In the genomic region with DNA sequence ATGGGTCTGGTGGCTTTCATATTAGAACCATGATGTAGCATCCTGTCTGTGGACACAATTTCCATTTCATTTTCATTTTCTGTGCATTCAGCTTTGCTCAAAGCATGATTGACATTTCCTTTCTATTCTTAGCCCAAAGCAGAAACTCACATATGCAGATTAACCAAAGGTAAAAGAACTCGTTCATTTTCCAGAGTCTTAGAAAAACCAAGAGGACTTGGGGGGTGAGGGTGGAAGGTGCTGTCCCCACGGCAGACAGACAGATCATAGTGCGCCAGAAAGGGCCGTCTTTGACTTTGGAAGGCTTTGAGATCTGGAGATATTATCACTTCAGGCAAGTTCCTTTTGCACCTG, we compare ENCODE assay signal across 21 mouse cellular contexts. TPM values are rescaled to one million over a fixed set of nuclear protein-coding genes. Genes with fewer than 3 reads are reported as not detected.
DNase-seq lines count a peak whose midpoint lies in the region; ATAC-seq and TF ChIP-seq lines count a peak whose summit lies in the region.
"Had no signal": no experiment of that assay in that cellular context is flagged by ENCODE, and none has a peak within 500 bp of the region (broad histone marks: within the 10 kb centered on the region; RNA-seq: fewer than 3 reads in every experiment).

No protein-coding gene starts in this region.

- no peaks in the 10 kb centered on the region for H3K36me3 ChIP-seq in spleen, adult 2 months (ENCODE audit: control insufficient read depth, insufficient read depth, low read length)
- H3K36me3 ChIP-seq in forebrain, embryonic 12.5 days (replicated peaks) = no peaks in the 10 kb centered on the region
- H3K36me3 ChIP-seq: midbrain, embryonic 15.5 days; neural tube, embryonic 13.5 days had no signal

- peaks cover 8% of the 10 kb centered on the region; the same call in 1 of the 2 replicates for H3K4me1 ChIP-seq in spleen, adult 2 months (ENCODE audit: control insufficient read depth, insufficient read depth, insufficient read length)
- 0 out of 2 replicates have a peak, but pooled peaks cover 3% of the 10 kb centered on the region for H3K4me1 ChIP-seq in forebrain, embryonic 12.5 days
- H3K4me1 ChIP-seq: midbrain, embryonic 15.5 days; neural tube, embryonic 13.5 days had no signal

- no peaks in the 10 kb centered on the region for H3K9me3 ChIP-seq in forebrain, embryonic 12.5 days
- H3K9me3 ChIP-seq: midbrain, embryonic 15.5 days; neural tube, embryonic 13.5 days had no signal

- no peak overlapping the region for H3K4me2 ChIP-seq in forebrain, embryonic 12.5 days
- H3K4me2 ChIP-seq: lung, embryonic 14.5 days; midbrain, embryonic 15.5 days; neural tube, embryonic 13.5 days had no signal

- peak overlapping the region; percentile 19 for H3K27ac ChIP-seq in spleen, adult 2 months (ENCODE audit: insufficient read depth, low read length)
- H3K27ac ChIP-seq in forebrain, embryonic 12.5 days = no peak overlapping the region
- H3K27ac ChIP-seq: gastrocnemius, adult 2 months; hindbrain, postnatal 0 days; left cerebral cortex, adult 2 months; liver, embryonic 14.5 days; midbrain, embryonic 15.5 days; neural tube, embryonic 13.5 days had no signal

- WGBS in spleen, adult 2 months = 16% methylated on average over 4 of the region's 4 CpGs
- 69% methylated on average over 4 of the region's 4 CpGs for WGBS in forebrain, embryonic 12.5 days

- H3K9ac ChIP-seq in forebrain, embryonic 12.5 days = no peak overlapping the region
- H3K9ac ChIP-seq: liver, embryonic 14.5 days; lung, embryonic 14.5 days; midbrain, embryonic 15.5 days; neural tube, embryonic 13.5 days had no signal

- H3K27me3 ChIP-seq in spleen, adult 2 months (ENCODE audit: control insufficient read depth, insufficient read depth, low read length) = no peaks in the 10 kb centered on the region
- no peaks in the 10 kb centered on the region for H3K27me3 ChIP-seq in forebrain, embryonic 12.5 days
- H3K27me3 ChIP-seq: midbrain, embryonic 15.5 days; neural tube, embryonic 13.5 days had no signal

- DNase-seq in spleen, adult 2 months (ENCODE audit: low read depth in 1 of 2, low spot score in 2 of 2) = no peak
- no peak for DNase-seq in spleen, postnatal 14 days (ENCODE audit: low spot score in 2 of 2)
- peak; percentile 28 to 31 for DNase-seq in B cell, adult 2 months
- peak; percentile 27 for DNase-seq in T-cell, adult 2 months (ENCODE audit: low spot score)
- no peak for DNase-seq in ovary, postnatal 14 days (ENCODE audit: low spot score)
- no peak for DNase-seq in kidney, adult 18-20 months
- DNase-seq: adrenal gland, adult 8-10 months; cerebellum, adult 18-20 months; cerebellum, postnatal 14 days; gastrocnemius, adult 2 months; kidney, adult 11 months; lung, embryonic 14.5 days had no signal

- peak; percentile 1; the same call in 1 of the 2 replicates for ATAC-seq in megakaryocyte, adult 5-6 weeks (ENCODE audit: poor library complexity, severe bottlenecking)
- no peak for ATAC-seq in forebrain, embryonic 12.5 days (ENCODE audit: low FRiP score)
- ATAC-seq: forebrain, embryonic 14.5 days; hindbrain, postnatal 0 days; midbrain, embryonic 15.5 days had no signal

- TF ChIP-seq CTCF in spleen, adult 2 months (IDR thresholded peaks at IDR 0.05; ENCODE audit: extremely low read depth, insufficient read depth, insufficient read length, insufficient replicate concordance) = no peak

- H3K4me3 ChIP-seq in spleen, adult 2 months (ENCODE audit: extremely low read depth, insufficient read depth, insufficient read length) = peak overlapping the region; percentile 35
- no peak overlapping the region for H3K4me3 ChIP-seq in forebrain, embryonic 12.5 days (replicated peaks)
- H3K4me3 ChIP-seq: gastrocnemius, adult 2 months; left cerebral cortex, adult 2 months; midbrain, embryonic 15.5 days; neural tube, embryonic 13.5 days had no signal

- TF ChIP-seq POLR2A in spleen, adult 2 months (IDR thresholded peaks at IDR 0.05; ENCODE audit: low read depth, low read length) = no peak

RNA-seq across cellular contexts. Expression of gene Srsf7, which starts 31.7 kb away (rescaled TPM):
- 36.9 and 39.0 TPM in 2 replicates for polyA plus RNA-seq in spleen, adult 2 months (2012; rRNA removed)
- total RNA-seq in megakaryocyte, adult 5-6 weeks (2015) = 288 and 324 TPM in 2 replicates
- 271 and 290 TPM in 2 replicates for total RNA-seq in megakaryocyte, adult 5-6 weeks (2017)
- polyA plus RNA-seq in forebrain, embryonic 12.5 days (2016; fragmentation: Nextera tagmentation; extraction: Ambion mirVana) = 784 and 786 TPM in 2 replicates

RNA-seq across cellular contexts. Expression of gene Ttc39d, which starts 31.9 kb away (rescaled TPM):
- not detected in 2 replicates for polyA plus RNA-seq in spleen, adult 2 months (2012; rRNA removed)
- total RNA-seq in megakaryocyte, adult 5-6 weeks (2015) = not detected in 2 replicates
- 0.15 TPM in 1 of 2 replicates, not detected in the other for total RNA-seq in megakaryocyte, adult 5-6 weeks (2017)
- 0.10 TPM in 1 of 2 replicates, not detected in the other for polyA plus RNA-seq in forebrain, embryonic 12.5 days (2016; fragmentation: Nextera tagmentation; extraction: Ambion mirVana)
- total RNA-seq: gastrocnemius, adult 2 months; hematopoietic stem cell, adult 5-6 weeks; hindbrain, postnatal 0 days had no signal
- polyA plus RNA-seq: lung, embryonic 14.5 days; neural tube, embryonic 13.5 days had no signal

RNA-seq across cellular contexts. Expression of gene Galm, which starts 48.1 kb away (rescaled TPM):
- 2.4 and 2.5 TPM in 2 replicates for polyA plus RNA-seq in spleen, adult 2 months (2012; rRNA removed)
- total RNA-seq in megakaryocyte, adult 5-6 weeks (2015) = 6.3 and 8.2 TPM in 2 replicates
- total RNA-seq in megakaryocyte, adult 5-6 weeks (2017) = 3.0 and 5.1 TPM in 2 replicates
- 9.6 and 12.3 TPM in 2 replicates for polyA plus RNA-seq in forebrain, embryonic 12.5 days (2016; fragmentation: Nextera tagmentation; extraction: Ambion mirVana)

RNA-seq across cellular contexts. Expression of gene Gemin6, which starts 48.9 kb away (rescaled TPM):
- 1.4 TPM in 2 replicates for polyA plus RNA-seq in spleen, adult 2 months (2012; rRNA removed)
- total RNA-seq in megakaryocyte, adult 5-6 weeks (2015) = 13.7 and 21.6 TPM in 2 replicates
- 13.4 and 16.2 TPM in 2 replicates for total RNA-seq in megakaryocyte, adult 5-6 weeks (2017)
- polyA plus RNA-seq in forebrain, embryonic 12.5 days (2016; fragmentation: Nextera tagmentation; extraction: Ambion mirVana) = 37.6 and 38.5 TPM in 2 replicates

Comparison
In these comparisons a context has a peak if more than half of its experiments do, and no peak if none do; other contexts are left out.
1. DNase-seq: peak in B cell, adult 2 months (2 of 2) and T-cell, adult 2 months (single experiment); none in spleen, adult 2 months (0 of 2), spleen, postnatal 14 days (0 of 2), ovary, postnatal 14 days (single experiment) and kidney, adult 18-20 months (single experiment).
2. RNA of gene Srsf7, which starts 31.7 kb away (polyA plus RNA-seq): 784 to 786 TPM in forebrain, embryonic 12.5 days; 36.9 to 39.0 TPM in spleen, adult 2 months; every median in the first group is over 10 times any median in the second.